Mouse (Mus musculus): ENCODE data around the gene Exd1. TPM values are rescaled to one million over a fixed set of nuclear protein-coding genes. Genes with fewer than 3 reads are reported as not detected.
A peak's percentile ranks its signal among the peaks of the same experiment; 100 is the strongest.

The Exd1 gene
- polyA plus RNA-seq (2015; fragmentation: Nextera tagmentation; extraction: Ambion mirVana): 0.20 and 0.64 TPM in 2 replicates

GRCm38 (mm10) chr2:119547522-119548370 is at the start of gene Exd1, which contains the start of gene Chp1:
Gene Exd1 (minus strand): TSS chr2:119547627.
Gene Chp1 (plus strand): TSS chr2:119547697.
- under 1% methylated on average over 57 of the region's 57 CpGs for WGBS
- no peaks in the 10 kb centered on the region for H3K27me3 ChIP-seq (ENCODE audit: control insufficient read depth, insufficient read depth, low read depth, low read length)
- no peaks in the 10 kb centered on the region for H3K36me3 ChIP-seq (ENCODE audit: control insufficient read depth, insufficient read depth, low read length)
- H3K9ac ChIP-seq (ENCODE audit: low read length): peak within 1 kb of the TSS; percentile 84
- no peaks in the 10 kb centered on the region for H3K9me3 ChIP-seq (ENCODE audit: control insufficient read depth, low read length)
- H3K4me2 ChIP-seq (ENCODE audit: low read depth, low read length): peak within 1 kb of the TSS; percentile 92
- H3K4me3 ChIP-seq (ENCODE audit: low read length): peak within 1 kb of the TSS; percentile 78
- peak; percentile 99 for ATAC-seq (ENCODE audit: low read depth)
- H3K27ac ChIP-seq (ENCODE audit: low read length): peak within 1 kb of the TSS; percentile 90
- H3K4me1 ChIP-seq (replicated peaks; ENCODE audit: control insufficient read depth, insufficient read depth, low read length): peaks cover 18% of the 10 kb centered on the region; the same call in 1 of the 2 replicates

- Histone ChIP-seq H3K9me3 (ENCODE audit: control insufficient read depth, low read length) (no peaks in the 10 kb centered on the region), H3K36me3 (ENCODE audit: control insufficient read depth, insufficient read depth, low read length) (peaks cover 20% of the 10 kb centered on the region), H3K4me2 (ENCODE audit: low read depth, low read length) (no peak overlapping the region), H3K9ac (ENCODE audit: low read length) (no peak overlapping the region), H3K27ac (ENCODE audit: low read length) (no peak overlapping the region), H3K4me1 (replicated peaks; ENCODE audit: control insufficient read depth, insufficient read depth, low read length) (peaks cover 6% of the 10 kb centered on the region), H3K4me3 (ENCODE audit: low read length) (no peak overlapping the region), H3K27me3 (ENCODE audit: control insufficient read depth, insufficient read depth, low read depth, low read length) (no peaks in the 10 kb centered on the region)
- WGBS: 86% methylated on average over 8 of the region's 8 CpGs
- no peak for ATAC-seq (ENCODE audit: low read depth)
These were observed 49.4 kb upstream of the Exd1 start for GRCm38 (mm10) chr2:119596781-119597330.

- H3K36me3 ChIP-seq (ENCODE audit: control insufficient read depth, insufficient read depth, low read length): peaks cover 20% of the 10 kb centered on the region
- ATAC-seq (ENCODE audit: low read depth): no peak
- peaks cover 6% of the 10 kb centered on the region for H3K4me1 ChIP-seq (replicated peaks; ENCODE audit: control insufficient read depth, insufficient read depth, low read length)
- no peaks in the 10 kb centered on the region for H3K27me3 ChIP-seq (ENCODE audit: control insufficient read depth, insufficient read depth, low read depth, low read length)
- H3K27ac ChIP-seq (ENCODE audit: low read length): no peak overlapping the region
- H3K4me3 ChIP-seq (ENCODE audit: low read length): peak overlapping the region; percentile 81
- whole genome bisulfite sequencing: 24% methylated on average over 4 of the region's 4 CpGs
- peak overlapping the region; percentile 93 for H3K9ac ChIP-seq (ENCODE audit: low read length)
- peak overlapping the region; percentile 71 for H3K4me2 ChIP-seq (ENCODE audit: low read depth, low read length)
- H3K9me3 ChIP-seq (ENCODE audit: control insufficient read depth, low read length): no peaks in the 10 kb centered on the region
These were observed 47.9 kb upstream of the Exd1 start for GRCm38 (mm10) chr2:119595308-119595707.

- peak overlapping the region; percentile 93 for H3K9ac ChIP-seq (ENCODE audit: low read length)
- H3K4me3 ChIP-seq (ENCODE audit: low read length): peak overlapping the region; percentile 81
- peak overlapping the region; percentile 71 for H3K4me2 ChIP-seq (ENCODE audit: low read depth, low read length)
- peak overlapping the region; percentile 87 for H3K27ac ChIP-seq (ENCODE audit: low read length)
- H3K4me1 ChIP-seq (replicated peaks; ENCODE audit: control insufficient read depth, insufficient read depth, low read length): peaks cover 6% of the 10 kb centered on the region
- no peaks in the 10 kb centered on the region for H3K27me3 ChIP-seq (ENCODE audit: control insufficient read depth, insufficient read depth, low read depth, low read length)
- H3K36me3 ChIP-seq (ENCODE audit: control insufficient read depth, insufficient read depth, low read length): peaks cover 15% of the 10 kb centered on the region
- under 1% methylated on average over 60 of the region's 61 CpGs for WGBS
- H3K9me3 ChIP-seq (ENCODE audit: control insufficient read depth, low read length): no peaks in the 10 kb centered on the region
- peak; percentile 99 for ATAC-seq (ENCODE audit: low read depth)
These were observed 46.9 kb upstream of the Exd1 start for GRCm38 (mm10) chr2:119594113-119594981.

- H3K27ac ChIP-seq (ENCODE audit: low read length): peak overlapping the region; percentile 84
- H3K4me1 ChIP-seq (replicated peaks; ENCODE audit: control insufficient read depth, insufficient read depth, low read length): peaks cover 6% of the 10 kb centered on the region
- peaks cover 14% of the 10 kb centered on the region for H3K36me3 ChIP-seq (ENCODE audit: control insufficient read depth, insufficient read depth, low read length)
- peak overlapping the region; percentile 56 for H3K4me2 ChIP-seq (ENCODE audit: low read depth, low read length)
- peak overlapping the region; percentile 46; the same call in 1 of the 2 replicates for H3K9ac ChIP-seq (ENCODE audit: low read length)
- peak overlapping the region; percentile 81 for H3K4me3 ChIP-seq (ENCODE audit: low read length)
- WGBS: 9% methylated on average over 7 of the region's 7 CpGs
- no peaks in the 10 kb centered on the region for H3K27me3 ChIP-seq (ENCODE audit: control insufficient read depth, insufficient read depth, low read depth, low read length)
- H3K9me3 ChIP-seq (ENCODE audit: control insufficient read depth, low read length): no peaks in the 10 kb centered on the region
- peak; percentile 14 for ATAC-seq (ENCODE audit: low read depth)
These were observed 46.3 kb upstream of the Exd1 start for GRCm38 (mm10) chr2:119593765-119594112.

- Histone ChIP-seq H3K4me2 (ENCODE audit: low read depth, low read length) (no peak overlapping the region), H3K4me1 (replicated peaks; ENCODE audit: control insufficient read depth, insufficient read depth, low read length) (peaks cover 6% of the 10 kb centered on the region), H3K27me3 (ENCODE audit: control insufficient read depth, insufficient read depth, low read depth, low read length) (no peaks in the 10 kb centered on the region), H3K9ac (ENCODE audit: low read length) (no peak overlapping the region), H3K27ac (ENCODE audit: low read length) (no peak overlapping the region), H3K36me3 (ENCODE audit: control insufficient read depth, insufficient read depth, low read length) (no peaks in the 10 kb centered on the region; the same call in 1 of the 2 replicates), H3K9me3 (ENCODE audit: control insufficient read depth, low read length) (no peaks in the 10 kb centered on the region), H3K4me3 (ENCODE audit: low read length) (no peak overlapping the region)
- WGBS: 87% methylated on average over 3 of the region's 3 CpGs
- no peak for ATAC-seq (ENCODE audit: low read depth)
These were observed 43.8 kb upstream of the Exd1 start for GRCm38 (mm10) chr2:119591247-119591646.

GRCm38 (mm10) chr2:119587383-119587782 is 40.0 kb upstream of the Exd1 start:
- Histone ChIP-seq H3K27me3 (ENCODE audit: control insufficient read depth, insufficient read depth, low read depth, low read length) (no peaks in the 10 kb centered on the region), H3K4me3 (ENCODE audit: low read length) (no peak overlapping the region), H3K4me2 (ENCODE audit: low read depth, low read length) (no peak overlapping the region), H3K9me3 (ENCODE audit: control insufficient read depth, low read length) (no peaks in the 10 kb centered on the region), H3K36me3 (ENCODE audit: control insufficient read depth, insufficient read depth, low read length) (no peaks in the 10 kb centered on the region), H3K9ac (ENCODE audit: low read length) (no peak overlapping the region), H3K27ac (ENCODE audit: low read length) (no peak overlapping the region), H3K4me1 (replicated peaks; ENCODE audit: control insufficient read depth, insufficient read depth, low read length) (no peaks in the 10 kb centered on the region)
- ATAC-seq (ENCODE audit: low read depth): no peak
- WGBS: 13% methylated on average over 4 of the region's 4 CpGs

GRCm38 (mm10) chr2:119584282-119584681 is 36.9 kb upstream of the Exd1 start:
- Histone ChIP-seq H3K4me1 (replicated peaks; ENCODE audit: control insufficient read depth, insufficient read depth, low read length) (no peaks in the 10 kb centered on the region), H3K27ac (ENCODE audit: low read length) (no peak overlapping the region), H3K9me3 (ENCODE audit: control insufficient read depth, low read length) (no peaks in the 10 kb centered on the region), H3K27me3 (ENCODE audit: control insufficient read depth, insufficient read depth, low read depth, low read length) (no peaks in the 10 kb centered on the region), H3K4me2 (ENCODE audit: low read depth, low read length) (no peak overlapping the region), H3K4me3 (ENCODE audit: low read length) (no peak overlapping the region), H3K36me3 (ENCODE audit: control insufficient read depth, insufficient read depth, low read length) (no peaks in the 10 kb centered on the region), H3K9ac (ENCODE audit: low read length) (no peak overlapping the region)
- ATAC-seq (ENCODE audit: low read depth): no peak
- WGBS: 86% methylated on average over 8 of the region's 8 CpGs

GRCm38 (mm10) chr2:119583439-119583838 is 36.0 kb upstream of the Exd1 start:
- Histone ChIP-seq H3K27me3 (ENCODE audit: control insufficient read depth, insufficient read depth, low read depth, low read length) (no peaks in the 10 kb centered on the region), H3K4me3 (ENCODE audit: low read length) (no peak overlapping the region), H3K4me1 (replicated peaks; ENCODE audit: control insufficient read depth, insufficient read depth, low read length) (no peaks in the 10 kb centered on the region), H3K36me3 (ENCODE audit: control insufficient read depth, insufficient read depth, low read length) (no peaks in the 10 kb centered on the region), H3K9me3 (ENCODE audit: control insufficient read depth, low read length) (no peaks in the 10 kb centered on the region), H3K27ac (ENCODE audit: low read length) (no peak overlapping the region), H3K4me2 (ENCODE audit: low read depth, low read length) (no peak overlapping the region), H3K9ac (ENCODE audit: low read length) (no peak overlapping the region)
- ATAC-seq (ENCODE audit: low read depth): no peak
- 55% methylated on average over 2 of the region's 2 CpGs for WGBS

All from lung, embryonic 16.5 days (tissue).